Mouse (Mus musculus) kidney, adult 2 months (tissue): ENCODE measurements around the gene Ap3b1.

ENCODE experiments used
- CTCF ChIP-seq: fragments of 200-500 bp; conservative IDR thresholded peaks from 2 replicates; pipeline ENCODE4 v1.5.1; 2011; ENCODE audit warnings: low read depth, mild to moderate bottlenecking, control low read depth, low read length, moderate library complexity, mixed read lengths; ENCODE audit not compliant: insufficient read depth, insufficient read length
- POLR2A ChIP-seq: fragments of 200-500 bp; IDR thresholded peaks from one replicate; pipeline ENCODE4 v1.6.1; 2011; ENCODE audit warnings: low read depth, low read length, control low read depth

GRCm38 (mm10) chr13:94392282-94392681 lies 33.5 kb downstream of the Ap3b1 start:
- TF ChIP-seq CTCF, result no peak
- TF ChIP-seq POLR2A, result no peak
